Comparison of ENCODE assay signal across 8 mouse cellular contexts in genomic region chr15:31223596-31224134, GRCm38 (mm10). TPM values are rescaled to one million over a fixed set of nuclear protein-coding genes. Genes with fewer than 3 reads are reported as not detected.
DNase-seq lines count a peak whose midpoint lies in the region; TF ChIP-seq lines count a peak whose summit lies in the region.

No protein-coding gene starts in this region.

- no peak for TF ChIP-seq CTCF in layer of hippocampus, adult 2 months (conservative IDR thresholded peaks at IDR 0.05)
- no peak for TF ChIP-seq CTCF in brain, embryonic 14.5 days (IDR thresholded peaks at IDR 0.05; ENCODE audit: borderline replicate concordance, extremely low read depth, insufficient read depth, insufficient read length)

- TF ChIP-seq POLR2A in brain, embryonic 14.5 days (IDR thresholded peaks at IDR 0.05; ENCODE audit: borderline replicate concordance, extremely low read depth, insufficient read depth, insufficient read length, poor library complexity, severe bottlenecking) = no peak

- no peaks in the 10 kb centered on the region for H3K27me3 ChIP-seq in hindbrain, embryonic 10.5 days (ENCODE audit: insufficient read depth, poor library complexity, severe bottlenecking)

- H3K4me1 ChIP-seq in hindbrain, embryonic 10.5 days (replicated peaks) = peaks cover 14% of the 10 kb centered on the region

- no peaks in the 10 kb centered on the region for H3K36me3 ChIP-seq in hindbrain, embryonic 10.5 days

- H3K27ac ChIP-seq in layer of hippocampus, adult 2 months = peak overlapping the region; percentile 91
- H3K27ac ChIP-seq in hindbrain, embryonic 10.5 days = peak overlapping the region; percentile 92

- DNase-seq in layer of hippocampus, adult 2 months (ENCODE audit: low spot score in 2 of 2) = no peak
- DNase-seq in layer of hippocampus, adult 9-10 months (ENCODE audit: low spot score) = no peak
- peak; percentile 17 for DNase-seq in brain, embryonic 14.5 days (ENCODE audit: low read depth)
- no peak for DNase-seq in hindbrain, embryonic 10.5 days (ENCODE audit: low spot score)
- peak; percentile 17 for DNase-seq in lung, postnatal 14 days
- DNase-seq in urinary bladder, postnatal 36 days (ENCODE audit: low spot score in 2 of 2) = no peak
- DNase-seq in frontal cortex, postnatal 36 days (ENCODE audit: low spot score in 2 of 2) = no peak
- DNase-seq in retina, postnatal 1 day = no peak

- no peaks in the 10 kb centered on the region for H3K9me3 ChIP-seq in hindbrain, embryonic 10.5 days

- 50% methylated on average over 15 of the region's 15 CpGs for WGBS in hindbrain, embryonic 10.5 days

- peak overlapping the region; percentile 78 for H3K4me3 ChIP-seq in layer of hippocampus, adult 2 months
- H3K4me3 ChIP-seq in hindbrain, embryonic 10.5 days = peak overlapping the region; percentile 80

RNA-seq across cellular contexts. Expression of gene Dap, which starts 0.4 kb away (rescaled TPM):
- 1 to 10 TPM; 8.9 to 9.2 TPM for total RNA-seq in layer of hippocampus, adult 2 months (2021)
- polyA plus RNA-seq in brain, embryonic 14.5 days (2012; rRNA removed) = 16.6 and 24.4 TPM in 2 replicates
- polyA plus RNA-seq in hindbrain, embryonic 10.5 days (2016; fragmentation: Nextera tagmentation; extraction: Ambion mirVana) = 38.3 and 41.9 TPM in 2 replicates

Comparison
In these comparisons a context has a peak if more than half of its experiments do, and no peak if none do; other contexts are left out.
1. DNase-seq: peak in brain, embryonic 14.5 days (single experiment) and lung, postnatal 14 days (single experiment); none in layer of hippocampus, adult 2 months (0 of 2), layer of hippocampus, adult 9-10 months (single experiment), hindbrain, embryonic 10.5 days (single experiment), urinary bladder, postnatal 36 days (0 of 2), frontal cortex, postnatal 36 days (0 of 2) and retina, postnatal 1 day (single experiment).